Comparison of ENCODE assay signal across 11 mouse cellular contexts in genomic region chr3:122473523-122474034, GRCm38 (mm10).
DNase-seq lines count a peak whose midpoint lies in the region; ATAC-seq and TF ChIP-seq lines count a peak whose summit lies in the region.
"Had no signal": no experiment of that assay in that cellular context is flagged by ENCODE, and none has a peak within 500 bp of the region (broad histone marks: within the 10 kb centered on the region; RNA-seq: fewer than 3 reads in every experiment).

No protein-coding gene starts in this region.

- peak overlapping the region; percentile 7; the same call in 1 of the 2 replicates for H3K4me2 ChIP-seq in liver, postnatal 0 days (ENCODE audit: low read depth, low read length)

- no peak for TF ChIP-seq EP300 in heart, adult 2 months (IDR thresholded peaks at IDR 0.05; ENCODE audit: insufficient read depth, low read depth, low read length)
- TF ChIP-seq EP300 in liver, postnatal 0 days (IDR thresholded peaks at IDR 0.05; ENCODE audit: low read depth) = no peak

- no peak overlapping the region for H3K9ac ChIP-seq in heart, adult 2 months (ENCODE audit: low read depth, low read length)
- H3K9ac ChIP-seq in liver, postnatal 0 days (replicated peaks) = no peak overlapping the region

- peak overlapping the region; percentile 38 for H3K27ac ChIP-seq in heart, adult 2 months
- H3K27ac ChIP-seq in layer of hippocampus, adult 2 months = peak overlapping the region; percentile 66; the same call in 1 of the 2 replicates
- H3K27ac ChIP-seq in cortical plate, adult 2 months (ENCODE audit: insufficient read depth, low read length) = peak overlapping the region; percentile 77
- H3K27ac ChIP-seq in liver, postnatal 0 days (ENCODE audit: low read depth) = 0 out of 2 replicates have a peak overlapping the region, but pooled peaks have one; percentile 1

- H3K9me3 ChIP-seq in liver, postnatal 0 days (ENCODE audit: low read length) = no peaks in the 10 kb centered on the region

- no peak for TF ChIP-seq POLR2A in heart, adult 2 months (IDR thresholded peaks at IDR 0.05; ENCODE audit: insufficient read depth, low read depth, low read length)
- TF ChIP-seq POLR2A in cortical plate, adult 2 months (IDR thresholded peaks at IDR 0.05; ENCODE audit: extremely low read depth, insufficient read depth, low read length) = no peak

- no peaks in the 10 kb centered on the region for H3K79me2 ChIP-seq in heart, adult 2 months (replicated peaks; ENCODE audit: control insufficient read depth, insufficient read depth, low read length)

- WGBS in heart, adult 2 months = 53% methylated on average over 11 of the region's 11 CpGs
- WGBS in liver, postnatal 0 days (ENCODE audit: insufficient replicate concordance) = 61% methylated on average over 11 of the region's 11 CpGs

- TF ChIP-seq CTCF in heart, adult 2 months (IDR thresholded peaks at IDR 0.05) = no peak
- no peak for TF ChIP-seq CTCF in layer of hippocampus, adult 2 months (conservative IDR thresholded peaks at IDR 0.05)
- TF ChIP-seq CTCF in cortical plate, adult 2 months (IDR thresholded peaks at IDR 0.05; ENCODE audit: extremely low read depth, insufficient read depth, low read length) = no peak
- TF ChIP-seq CTCF in liver, postnatal 0 days (IDR thresholded peaks at IDR 0.05; ENCODE audit: low read depth) = no peak

- DNase-seq in heart, adult 2 months = no peak
- DNase-seq in heart, postnatal 36 days = no peak
- DNase-seq in layer of hippocampus, adult 2 months (ENCODE audit: low spot score in 2 of 2) = no peak
- no peak for DNase-seq in layer of hippocampus, adult 11-12 months (ENCODE audit: low spot score)
- DNase-seq in liver, postnatal 0 days = no peak
- no peak for DNase-seq in right cerebral cortex, postnatal 36 days (ENCODE audit: low spot score in 2 of 2)
- no peak for DNase-seq in kidney, postnatal 4 days
- DNase-seq: cerebellum, adult 8-10 months had no signal

- H3K36me3 ChIP-seq in heart, adult 2 months (ENCODE audit: control insufficient read depth, insufficient read depth, low read length) = no peaks in the 10 kb centered on the region
- no peaks in the 10 kb centered on the region for H3K36me3 ChIP-seq in liver, postnatal 0 days (replicated peaks; ENCODE audit: insufficient read depth, low read length)

- no peak; the same call in 1 of the 2 replicates for ATAC-seq in liver, postnatal 0 days
- ATAC-seq: hindbrain, embryonic 16.5 days; Patski had no signal

- no peaks in the 10 kb centered on the region for H3K27me3 ChIP-seq in heart, adult 2 months (ENCODE audit: control insufficient read depth, insufficient read depth, low read length)
- H3K27me3 ChIP-seq in liver, postnatal 0 days (ENCODE audit: insufficient read depth, low read length) = no peaks in the 10 kb centered on the region
- H3K27me3 ChIP-seq: Patski had no signal

- intact Hi-C loops in heart, adult 2 months (cut with DNase I) = no loop called here
- intact Hi-C loops in heart, postnatal 36 days (cut with DNase I) = loop anchor here (2.0 kb wide), 1 partner anchor 165 kb away; no protein-coding TSS in a partner anchor

- peaks cover 13% of the 10 kb centered on the region for H3K4me1 ChIP-seq in heart, adult 2 months (ENCODE audit: control insufficient read depth, insufficient read depth, low read length)
- peaks cover 26% of the 10 kb centered on the region for H3K4me1 ChIP-seq in cortical plate, adult 2 months (ENCODE audit: control insufficient read depth, insufficient read depth, low read length)
- H3K4me1 ChIP-seq in liver, postnatal 0 days (ENCODE audit: insufficient read depth) = peaks cover 14% of the 10 kb centered on the region; the same call in 1 of the 2 replicates

- H3K4me3 ChIP-seq in heart, adult 2 months = no peak overlapping the region
- no peak overlapping the region for H3K4me3 ChIP-seq in layer of hippocampus, adult 2 months
- no peak overlapping the region for H3K4me3 ChIP-seq in cortical plate, adult 2 months (ENCODE audit: insufficient read depth, low read length)
- H3K4me3 ChIP-seq in liver, postnatal 0 days (ENCODE audit: low read depth, low read length) = no peak overlapping the region

Comparison
In these comparisons a context has a peak if more than half of its experiments do, and no peak if none do; other contexts are left out.
1. H3K27ac ChIP-seq: peak in every context shown above with its lines; median percentile 77 in cortical plate, adult 2 months; 66 in layer of hippocampus, adult 2 months; 38 in heart, adult 2 months; 1 in liver, postnatal 0 days.